Mouse (Mus musculus) left cerebral cortex, postnatal 14 days (tissue): ENCODE results near the gene Taf9. TPM values are rescaled to one million over a fixed set of nuclear protein-coding genes. Genes with fewer than 3 reads are reported as not detected.

Source experiments
- DNase-seq, 2 experiments: peaks; one replicate each; pipeline ENCODE4 v3.0.0; 2021 to 2022; ENCODE audit warnings: low spot score in 2 of 2, mixed read lengths in 1 of 2
- intact Hi-C: fragments of 180-260 bp; cut with DNase I; formaldehyde crosslinking; loops from one replicate; pipeline ENCODE4 v1.15.1; 2025
- long read RNA-seq, 2 experiments: library from polyadenylated mRNA; stranded (forward); transcript quantifications; one replicate each; pipeline ENCODE4 v2.0.0; 2021
- total RNA-seq, 2 experiments: library from RNA; stranded (reverse); gene quantifications; 2 replicates each; pipeline ENCODE4 v1.2.3; 2021

Gene Taf9
- total RNA-seq, result 10 to 100 TPM; 24.4 to 31.4 TPM
- long read RNA-seq, experiment 1, transcript Taf9-204 (3 exons, 794 nt), result major isoform, 30 of 33 reads
- long read RNA-seq, experiment 1, partial matches to known transcripts, result 0 of 33 reads
- long read RNA-seq, experiment 1, other reads (novel, unspliced or antisense), result 0 of 33 reads
- long read RNA-seq, experiment 2, transcript Taf9-203 (3 exons, 824 nt), result minor isoform, 7 of 31 reads
- long read RNA-seq, experiment 2, transcript Taf9-204 (3 exons, 794 nt), result major isoform, 19 of 31 reads
- long read RNA-seq, experiment 2, partial matches to known transcripts, result 0 of 31 reads
- long read RNA-seq, experiment 2, other reads (novel, unspliced or antisense), result 1 of 31 reads

- peak in 1 of 2 experiments; percentile 7 for DNase-seq
- intact Hi-C loops, result loop anchor here (5.0 kb wide), 1 partner anchor 544 kb away; the partner anchor contains the start of gene Serf1
These were observed at the start of gene Taf9 for GRCm38 (mm10) chr13:100651439-100652186. Gene Taf9 (plus strand): TSS chr13:100651579.

- no peak for DNase-seq
- intact Hi-C loops, result no loop called here
These were observed 49.0 kb upstream of the Taf9 start for GRCm38 (mm10) chr13:100602239-100602902.

DNA sequence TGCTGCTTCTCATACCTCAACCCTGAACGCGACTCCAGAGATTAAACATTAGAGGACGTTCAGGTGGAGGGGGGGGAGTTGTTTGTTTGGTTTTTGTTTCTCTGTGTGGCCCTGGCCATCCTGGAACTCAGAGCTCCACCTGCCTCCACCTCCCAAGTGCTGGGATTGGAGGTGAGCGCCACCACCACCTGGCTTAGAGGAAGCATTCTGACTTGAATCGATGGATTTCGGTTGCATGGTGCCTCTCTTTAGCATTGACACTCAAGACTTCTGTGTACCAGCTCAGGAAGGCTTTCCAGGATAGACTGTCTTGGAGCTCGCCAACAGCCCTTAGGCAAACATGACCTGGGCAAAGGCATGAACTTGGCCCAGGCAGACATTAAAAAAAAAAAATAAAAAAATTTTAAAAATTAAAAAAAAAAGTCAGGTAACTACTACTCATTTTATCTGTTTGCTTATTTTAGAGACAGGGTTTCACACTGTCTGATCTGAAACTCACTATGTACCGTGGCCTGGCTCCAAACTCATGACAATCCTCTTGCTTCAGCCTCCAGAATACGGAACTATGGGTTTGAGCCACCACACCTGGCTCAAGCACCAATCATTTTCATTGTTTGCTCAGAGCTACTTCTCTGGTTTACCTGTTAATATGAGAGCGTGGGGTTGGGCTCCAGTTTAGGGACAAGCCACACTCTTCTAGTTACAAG lies 48.2 kb upstream of the Taf9 start:
- intact Hi-C loops, result no loop called here
- no peak for DNase-seq

GRCm38 (mm10) chr13:100603738-100604095 lies 47.7 kb upstream of the Taf9 start:
- DNase-seq, result no peak
- intact Hi-C loops, result no loop called here

DNA sequence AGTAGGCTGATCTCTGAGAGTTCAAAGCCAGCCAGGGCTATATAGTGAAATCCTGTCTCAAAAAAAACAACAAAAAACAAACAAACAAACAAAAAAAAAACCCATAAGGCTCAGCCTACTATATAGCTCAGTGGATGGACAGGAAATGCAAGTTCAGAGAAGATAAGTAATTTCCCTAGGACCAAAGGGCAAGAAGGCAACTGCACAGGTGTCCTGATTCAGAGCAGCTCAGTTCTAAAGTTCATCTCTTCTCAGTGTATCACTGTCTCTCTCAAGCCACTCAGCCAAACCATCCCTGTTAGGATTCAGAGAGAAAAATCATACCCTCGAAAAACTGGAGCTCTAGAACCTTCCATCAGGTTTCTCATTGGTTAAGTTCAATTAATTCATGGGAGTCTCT lies 45.5 kb upstream of the Taf9 start:
- intact Hi-C loops, result no loop called here

GRCm38 (mm10) chr13:100607756-100608155 lies 43.6 kb upstream of the Taf9 start:
- intact Hi-C loops, result no loop called here
- no peak for DNase-seq

More for the DNA sequence above, 45.5 kb upstream of the Taf9 start:
- DNase-seq, result no peak

DNA sequence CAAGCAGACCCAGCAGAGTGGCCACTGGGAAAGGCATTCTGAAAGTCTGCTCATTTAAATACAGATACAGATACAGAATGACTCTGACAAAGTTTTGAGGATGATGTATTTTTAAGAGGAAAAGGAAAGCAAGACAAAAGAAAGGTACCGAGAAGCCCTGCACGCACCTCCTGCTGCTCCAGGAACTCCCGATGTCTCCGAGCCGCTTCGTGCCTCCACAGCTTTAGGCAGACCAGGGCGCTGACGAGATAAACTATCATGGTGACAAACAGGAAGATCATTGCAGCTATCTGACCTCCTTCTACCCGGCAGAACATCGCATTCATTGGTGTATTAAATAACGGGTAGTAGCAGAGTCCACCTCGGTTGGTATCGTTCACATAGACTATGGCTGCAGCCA lies 40.1 kb upstream of the Taf9 start:
- intact Hi-C loops, result loop anchor here (10.0 kb wide), 1 partner anchor 476 kb away; no protein-coding TSS in a partner anchor
- DNase-seq, result no peak

DNA sequence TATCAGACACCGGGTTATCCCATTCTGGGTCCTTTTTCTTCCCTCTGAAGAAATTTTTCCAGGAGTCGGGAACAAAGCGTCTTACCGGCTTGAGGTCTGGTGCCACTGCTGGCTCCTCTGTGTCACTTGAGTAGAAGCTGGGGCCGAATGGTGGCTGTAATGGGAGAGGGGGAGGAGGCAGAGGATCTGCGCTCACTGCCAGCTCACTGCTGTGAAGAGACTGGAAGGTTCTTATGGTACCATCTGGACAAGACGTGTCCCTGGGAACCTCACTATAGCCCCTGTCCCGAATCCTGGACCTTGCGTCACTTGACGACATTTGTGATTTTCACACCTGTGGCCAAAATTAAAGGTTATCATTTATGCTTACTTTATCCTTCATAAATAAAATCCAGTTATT lies 39.1 kb upstream of the Taf9 start:
- intact Hi-C loops, result loop anchor here (10.0 kb wide), 1 partner anchor 477 kb away; no protein-coding TSS in a partner anchor
- DNase-seq, result no peak

DNA sequence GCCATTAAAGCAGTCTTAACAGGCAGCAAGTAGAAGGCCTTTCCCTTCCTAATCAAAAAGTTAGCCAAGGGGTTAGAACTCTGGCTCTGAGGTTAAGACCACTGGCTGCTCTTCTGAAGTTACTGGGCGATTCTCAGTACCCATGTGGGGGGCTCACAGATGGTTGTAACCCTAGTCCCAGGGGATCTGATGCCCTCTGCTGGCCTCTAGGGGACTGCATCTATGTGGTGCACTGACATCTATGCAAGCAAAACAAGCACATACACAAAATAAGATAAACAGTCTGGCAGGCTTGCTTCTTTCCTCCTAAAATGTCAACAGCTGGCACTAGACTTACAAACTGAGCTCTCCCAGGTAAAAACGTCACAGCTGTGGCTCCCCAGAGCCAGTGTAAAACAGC lies 38.5 kb upstream of the Taf9 start:
- intact Hi-C loops, result loop anchor here (10.0 kb wide), 1 partner anchor 478 kb away; no protein-coding TSS in a partner anchor
- no peak for DNase-seq

- intact Hi-C loops, result loop anchor here (5.0 to 10.0 kb wide), 2 partner anchors 124 to 482 kb away; partner anchors contain the start of gene Gtf2h2
- peak; percentile 8 to 15 for DNase-seq
These were observed 34.9 kb upstream of the Taf9 start, which contains the start of gene Marveld2 for GRCm38 (mm10) chr13:100616181-100617087. Gene Marveld2 (minus strand): TSS chr13:100616971.

DNA sequence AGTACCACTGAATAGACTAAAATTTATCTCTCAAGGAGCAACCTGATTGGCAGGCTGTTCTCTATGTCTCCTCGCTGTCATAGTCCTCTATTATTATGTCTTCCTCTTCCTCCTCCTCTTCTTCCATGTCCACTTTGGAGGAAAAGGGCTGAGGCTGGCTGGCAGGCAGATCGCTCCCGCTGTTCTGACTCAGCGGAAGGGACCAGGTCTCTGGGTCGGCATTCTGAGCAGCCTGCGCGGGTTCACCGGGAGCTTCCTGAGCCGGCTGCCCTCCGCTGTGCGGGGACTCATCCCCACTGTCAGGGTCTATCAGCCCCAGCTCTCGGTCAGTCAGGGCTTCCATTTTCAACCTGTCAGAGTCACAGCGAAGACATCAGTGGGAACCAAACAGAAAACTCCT lies 33.8 kb upstream of the Taf9 start:
- DNase-seq, result no peak
- intact Hi-C loops, result loop anchor here (5.0 to 10.0 kb wide), 2 partner anchors 125 to 483 kb away; partner anchors contain the start of gene Gtf2h2

DNA sequence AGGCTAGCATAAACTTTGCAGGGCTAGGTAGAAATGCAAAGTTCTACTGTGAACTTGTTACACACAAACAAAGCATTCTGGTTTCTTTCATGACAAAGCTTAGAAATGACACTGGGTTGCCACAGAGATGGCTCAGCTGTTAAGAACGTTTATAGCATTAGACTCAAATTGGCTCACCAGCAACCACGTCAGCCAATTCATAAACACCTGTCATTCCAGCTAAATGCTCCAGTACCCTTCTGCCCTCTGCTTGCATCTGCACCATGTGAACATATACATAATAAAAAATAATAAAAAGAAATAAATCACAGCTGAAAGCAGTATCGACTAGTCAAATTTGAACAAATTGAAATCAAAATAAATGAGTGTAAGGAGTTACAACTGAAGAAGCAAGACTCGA lies 29.1 kb upstream of the Taf9 start:
- intact Hi-C loops, result no loop called here
- DNase-seq, result no peak

DNA sequence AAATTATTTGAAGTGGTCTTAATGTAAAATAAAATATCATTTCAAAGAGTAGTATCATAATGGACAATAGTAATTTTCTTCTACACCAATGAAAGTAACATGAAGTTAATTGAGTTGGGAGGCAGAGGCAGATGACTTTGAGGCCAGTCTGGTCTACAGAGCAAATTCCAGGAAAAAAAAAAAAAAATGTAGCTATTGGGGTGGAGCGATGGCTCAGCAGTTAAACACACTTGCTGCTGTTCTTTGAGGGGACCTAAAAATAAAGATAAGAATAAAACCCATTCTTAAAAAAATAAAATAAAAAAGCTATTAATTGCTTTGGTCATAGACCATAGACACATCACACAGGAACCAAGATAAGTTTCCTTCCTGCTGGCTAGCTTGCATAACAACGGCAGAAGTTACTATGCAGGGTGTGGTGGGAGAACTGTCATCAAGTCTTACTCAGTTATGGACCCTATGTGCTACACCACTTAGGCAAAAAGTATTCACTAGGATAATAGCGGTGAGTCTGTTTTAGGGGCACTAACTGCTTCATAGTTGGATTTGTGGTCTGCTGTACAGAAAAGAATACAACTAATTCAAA lies 17.2 kb upstream of the Taf9 start:
- intact Hi-C loops, result loop anchor here (10.0 kb wide), 2 partner anchors 171 to 579 kb away; no protein-coding TSS in a partner anchor
- no peak for DNase-seq

DNA sequence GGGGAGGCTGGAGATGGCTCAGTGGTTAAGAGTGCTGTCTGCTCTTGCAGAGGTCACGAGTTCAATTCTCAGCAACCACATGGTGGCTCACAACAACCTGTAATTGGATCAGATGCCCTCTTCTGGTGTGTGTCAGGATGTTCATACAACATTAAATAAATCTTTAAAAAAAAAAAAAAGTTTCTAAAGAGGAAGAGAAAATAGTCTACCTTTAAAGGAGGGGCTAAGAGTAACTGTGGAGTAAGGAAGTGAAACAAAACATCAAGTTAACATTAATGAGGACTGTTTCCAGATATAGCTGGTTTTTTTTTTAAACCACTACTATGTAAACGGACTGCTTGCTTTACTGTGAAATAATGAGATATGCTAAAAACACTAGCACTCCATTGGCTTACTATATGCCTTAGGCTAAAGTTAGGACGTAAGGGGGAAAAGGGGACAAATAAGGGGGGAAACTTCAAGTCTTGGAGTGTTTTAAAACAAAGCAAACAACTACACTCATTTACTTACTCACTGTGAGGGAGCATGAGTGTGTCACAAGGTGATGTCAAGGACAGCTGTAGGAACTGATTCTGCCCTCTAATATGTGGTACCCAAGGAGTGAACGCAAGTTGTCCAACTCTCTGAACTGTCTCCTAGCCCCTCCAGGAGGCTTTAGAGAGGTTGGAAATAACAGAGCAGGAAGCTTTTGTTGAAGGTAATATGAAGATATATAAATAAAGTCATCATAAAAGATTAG lies 8.7 kb upstream of the Taf9 start:
- DNase-seq, result no peak
- intact Hi-C loops, result loop anchor here (10.0 kb wide), 1 partner anchor 72 kb away; no protein-coding TSS in a partner anchor

DNA sequence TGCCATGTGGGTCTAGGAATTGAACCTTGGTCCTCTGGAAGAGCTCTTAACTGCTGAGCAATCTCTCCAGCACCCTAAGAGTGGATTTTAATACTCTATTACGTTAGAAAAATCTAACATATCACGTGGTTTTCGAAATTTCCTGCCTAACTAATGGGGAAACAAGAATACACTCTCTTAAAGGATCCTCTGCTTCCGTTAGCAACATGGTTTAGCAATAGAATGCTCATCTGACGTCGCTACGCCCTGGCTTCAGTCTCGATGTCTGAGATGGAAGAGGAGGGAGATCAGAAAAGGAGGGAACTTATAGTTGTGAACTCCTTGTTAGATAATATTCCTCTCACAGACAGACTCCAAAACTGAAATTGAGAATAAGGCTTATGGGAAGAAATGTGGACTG lies 3.2 kb upstream of the Taf9 start:
- intact Hi-C loops, result loop anchor here (10.0 kb wide), 1 partner anchor 67 kb away; no protein-coding TSS in a partner anchor
- no peak for DNase-seq

GRCm38 (mm10) chr13:100650550-100651438 lies 585 bp upstream of the Taf9 start, which contains the start of the genes Ak6 and Rad17:
Gene Ak6 (plus strand): TSS chr13:100650979.
Gene Rad17 (minus strand): TSS chr13:100651051.
- DNase-seq, result peak; percentile 91 to 96
- intact Hi-C loops, result loop anchor here (5.0 kb wide), 1 partner anchor 543 kb away; the partner anchor contains the start of gene Serf1
